Mouse (Mus musculus) limb, embryonic 14.5 days (tissue): Measurements from ENCODE around the gene Klc1. TPM values are rescaled to one million over a fixed set of nuclear protein-coding genes. Genes with fewer than 3 reads are reported as not detected.

ENCODE experiments used
- ATAC-seq: fragments of 200-750 bp; cut with Nextera tagmentation; 2 replicates; pipeline ENCODE4 v1.8.0; 2017; ENCODE audit warnings: low read depth, moderate number of reproducible peaks, moderate TSS enrichment; ENCODE audit not compliant: low FRiP score
- DNase-seq: peaks from one replicate; pipeline ENCODE4 v3.0.0-alpha.2; 2015; ENCODE audit warnings: low spot score
- H3K27ac ChIP-seq: fragments of 300-500 bp; sonication (generic); replicated peaks from 2 replicates; pipeline ENCODE4 v1.5.1; 2014; ENCODE audit warnings: low read depth, mild to moderate bottlenecking, low read length, moderate library complexity, mixed read lengths
- H3K27me3 ChIP-seq: fragments of 300-500 bp; sonication (generic); 2 replicates; pipeline ENCODE4 v1.6.1; 2014; ENCODE audit warnings: low read length, mixed read lengths; ENCODE audit not compliant: control insufficient read depth, insufficient read depth
- H3K36me3 ChIP-seq: fragments of 300-500 bp; sonication (generic); 2 replicates; pipeline ENCODE4 v1.6.1; 2014; ENCODE audit warnings: mild to moderate bottlenecking, low read length, moderate library complexity, mixed read lengths; ENCODE audit not compliant: control insufficient read depth, insufficient read depth
- H3K4me1 ChIP-seq: fragments of 300-500 bp; sonication (generic); 2 replicates; pipeline ENCODE4 v1.6.1; 2014; ENCODE audit warnings: antibody characterized with exemption, low read length, mixed read lengths; ENCODE audit not compliant: control insufficient read depth, insufficient read depth
- H3K4me2 ChIP-seq: fragments of 300-500 bp; sonication (generic); replicated peaks from 2 replicates; pipeline ENCODE4 v1.6.1; 2014; ENCODE audit warnings: low read depth, mild to moderate bottlenecking, low read length, moderate library complexity; ENCODE audit not compliant: severe bottlenecking
- H3K4me3 ChIP-seq: fragments of 300-500 bp; sonication (generic); replicated peaks from 2 replicates; pipeline ENCODE4 v1.5.1; 2014; ENCODE audit warnings: low read length
- H3K9ac ChIP-seq: fragments of 300-500 bp; sonication (generic); 2 replicates; pipeline ENCODE4 v1.6.1; 2014; ENCODE audit warnings: mild to moderate bottlenecking, low read depth, low read length, moderate library complexity; ENCODE audit not compliant: severe bottlenecking
- H3K9me3 ChIP-seq: fragments of 300-500 bp; sonication (generic); 2 replicates; pipeline ENCODE4 v1.6.1; 2016; ENCODE audit warnings: low read length; ENCODE audit not compliant: control insufficient read depth
- POLR2A ChIP-seq: fragments of 200-500 bp; IDR thresholded peaks from 2 replicates; pipeline ENCODE4 v1.8.0; 2012; ENCODE audit warnings: inconsistent platforms, mild to moderate bottlenecking, moderate library complexity, borderline replicate concordance; ENCODE audit not compliant: insufficient read depth, insufficient read length; ENCODE audit errors: extremely low read depth
- WGBS: fragments of 180-500 bp; shearing (Covaris S2); extraction: QIAGEN DNeasy Blood & Tissue Kit; methylation state at CpG from one replicate; pipeline ENCODE4 v1.1.7; 2014; 5-methylcytosine and 5-hydroxymethylcytosine counted together
- polyA plus RNA-seq, 2 experiments: library from polyadenylated mRNA; depleted of rRNA in 1 of 2; stranded (reverse) in 1 of 2; unstranded in 1 of 2; fragments of >200 nt; fragmentation: Nextera tagmentation in 1 of 2; extraction: Ambion mirVana in 1 of 2; gene quantifications; 2 replicates each; pipeline versions ENCODE4 v1.2.1 to v1.2.3; 2012 to 2014

The Klc1 gene
- polyA plus RNA-seq, 2 experiments: 104 to 137 TPM

DNA sequence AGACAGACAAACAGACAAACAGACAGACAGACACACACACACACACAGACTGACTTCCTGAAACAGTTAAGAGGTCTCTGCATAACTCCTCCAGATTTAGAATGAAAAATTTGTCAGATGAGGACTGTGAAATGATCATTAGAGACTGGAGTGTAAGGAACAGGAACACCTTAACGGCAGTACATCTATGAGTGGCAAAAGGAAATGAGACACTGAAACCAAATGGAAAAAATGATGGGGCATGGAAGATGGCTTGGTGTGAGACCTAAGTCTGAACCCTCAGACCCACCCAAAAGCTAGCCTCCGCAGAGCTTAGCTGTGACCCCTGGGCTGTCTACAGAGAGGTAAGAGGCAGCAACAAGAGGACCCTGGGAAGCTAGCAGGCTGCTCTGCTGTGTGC lies 96.8 kb downstream of the Klc1 start:
- TF ChIP-seq POLR2A: no peak
- DNase-seq (no peak), ATAC-seq (no peak)
- no peak overlapping the region for H3K4me3 ChIP-seq
- no peak overlapping the region for H3K4me2 ChIP-seq
- no peaks in the 10 kb centered on the region for H3K9me3 ChIP-seq
- H3K27ac ChIP-seq: no peak overlapping the region
- no peaks in the 10 kb centered on the region for H3K27me3 ChIP-seq
- WGBS: 92% methylated on average over 2 of the region's 2 CpGs
- no peak overlapping the region for H3K9ac ChIP-seq
- no peaks in the 10 kb centered on the region for H3K4me1 ChIP-seq
- H3K36me3 ChIP-seq: peaks cover 9% of the 10 kb centered on the region; the same call in 1 of the 2 replicates

Other genes starting within 250 kb of the Klc1 start
- gene Eif5, start 220.8 kb upstream of the Klc1 start, polyA plus RNA-seq (2012; rRNA removed): 118 and 129 TPM in 2 replicates
- gene Eif5, start 220.8 kb upstream of the Klc1 start, polyA plus RNA-seq (2014; fragmentation: Nextera tagmentation; extraction: Ambion mirVana): 472 and 474 TPM in 2 replicates
- gene Mark3, start 184.3 kb upstream of the Klc1 start, polyA plus RNA-seq (2012; rRNA removed): 69.4 and 80.5 TPM in 2 replicates
- gene Mark3, start 184.3 kb upstream of the Klc1 start, polyA plus RNA-seq (2014; fragmentation: Nextera tagmentation; extraction: Ambion mirVana): 49.8 and 63.7 TPM in 2 replicates
- 133 and 168 TPM in 2 replicates for gene Ckb, start 86.5 kb upstream of the Klc1 start, polyA plus RNA-seq (2012; rRNA removed)
- 94.7 and 106 TPM in 2 replicates for gene Ckb, start 86.5 kb upstream of the Klc1 start, polyA plus RNA-seq (2014; fragmentation: Nextera tagmentation; extraction: Ambion mirVana)
- 30.8 and 47.4 TPM in 2 replicates for gene Trmt61a, start 80.7 kb upstream of the Klc1 start, polyA plus RNA-seq (2012; rRNA removed)
- gene Trmt61a, start 80.7 kb upstream of the Klc1 start, polyA plus RNA-seq (2014; fragmentation: Nextera tagmentation; extraction: Ambion mirVana): 7.2 and 7.3 TPM in 2 replicates
- 26.5 and 37.2 TPM in 2 replicates for gene Bag5, start 45.6 kb upstream of the Klc1 start, polyA plus RNA-seq (2012; rRNA removed)
- 61.2 and 63.7 TPM in 2 replicates for gene Bag5, start 45.6 kb upstream of the Klc1 start, polyA plus RNA-seq (2014; fragmentation: Nextera tagmentation; extraction: Ambion mirVana)
- 32.7 and 39.7 TPM in 2 replicates for gene Apopt1, start 45.6 kb upstream of the Klc1 start, polyA plus RNA-seq (2012; rRNA removed)
- gene Apopt1, start 45.6 kb upstream of the Klc1 start, polyA plus RNA-seq (2014; fragmentation: Nextera tagmentation; extraction: Ambion mirVana): 50.7 and 52.3 TPM in 2 replicates
- 26.3 and 32.9 TPM in 2 replicates for gene Xrcc3, start 55.0 kb downstream of the Klc1 start, polyA plus RNA-seq (2012; rRNA removed)
- 10.1 and 12.4 TPM in 2 replicates for gene Xrcc3, start 55.0 kb downstream of the Klc1 start, polyA plus RNA-seq (2014; fragmentation: Nextera tagmentation; extraction: Ambion mirVana)
- 102 and 114 TPM in 2 replicates for gene Zfyve21, start 55.3 kb downstream of the Klc1 start, polyA plus RNA-seq (2012; rRNA removed)
- gene Zfyve21, start 55.3 kb downstream of the Klc1 start, polyA plus RNA-seq (2014; fragmentation: Nextera tagmentation; extraction: Ambion mirVana): 110 and 119 TPM in 2 replicates
- gene Ppp1r13b, start 149.3 kb downstream of the Klc1 start, polyA plus RNA-seq (2012; rRNA removed): 16.8 and 18.5 TPM in 2 replicates
- gene Ppp1r13b, start 149.3 kb downstream of the Klc1 start, polyA plus RNA-seq (2014; fragmentation: Nextera tagmentation; extraction: Ambion mirVana): 17.3 and 19.4 TPM in 2 replicates
- gene Atp5mpl, start 208.1 kb downstream of the Klc1 start, polyA plus RNA-seq (2012; rRNA removed): 162 and 174 TPM in 2 replicates
- 598 and 677 TPM in 2 replicates for gene Atp5mpl, start 208.1 kb downstream of the Klc1 start, polyA plus RNA-seq (2014; fragmentation: Nextera tagmentation; extraction: Ambion mirVana)
- 0.78 and 0.81 TPM in 2 replicates for gene Tdrd9, start 212.7 kb downstream of the Klc1 start, polyA plus RNA-seq (2012; rRNA removed)
- gene Tdrd9, start 212.7 kb downstream of the Klc1 start, polyA plus RNA-seq (2014; fragmentation: Nextera tagmentation; extraction: Ambion mirVana): 0.23 and 0.40 TPM in 2 replicates
- not detected in 2 replicates for gene Rd3l, start 222.5 kb downstream of the Klc1 start, polyA plus RNA-seq (2012; rRNA removed)
- gene Rd3l, start 222.5 kb downstream of the Klc1 start, polyA plus RNA-seq (2014; fragmentation: Nextera tagmentation; extraction: Ambion mirVana): not detected in 2 replicates